Mouse (Mus musculus) ES-Bruce4 (cell line): ENCODE data around the gene Pcsk5. TPM values are rescaled to one million over a fixed set of nuclear protein-coding genes. Genes with fewer than 3 reads are reported as not detected.

Experiments used
- H3K27ac ChIP-seq: 2 replicates; pipeline ENCODE4 v1.5.1; 2012; ENCODE audit warnings: low read length, inconsistent platforms; ENCODE audit not compliant: insufficient read depth
- H3K27me3 ChIP-seq: 2 replicates; pipeline ENCODE4 v1.6.1; 2012; ENCODE audit warnings: mild to moderate bottlenecking, low read length, inconsistent platforms; ENCODE audit not compliant: control insufficient read depth, poor library complexity, insufficient read depth, severe bottlenecking
- H3K36me3 ChIP-seq: 2 replicates; pipeline ENCODE4 v1.6.1; 2012; ENCODE audit warnings: inconsistent platforms, mild to moderate bottlenecking, low read length, moderate library complexity; ENCODE audit not compliant: control insufficient read depth, poor library complexity, insufficient read depth, severe bottlenecking
- H3K4me1 ChIP-seq: one replicate; pipeline ENCODE4 v1.8.1; 2011; ENCODE audit warnings: low read length; ENCODE audit not compliant: control insufficient read depth, insufficient read depth
- H3K4me3 ChIP-seq: 2 replicates; pipeline ENCODE4 v1.5.1; 2011; ENCODE audit warnings: low read depth, mild to moderate bottlenecking, low read length
- H3K9ac ChIP-seq: 2 replicates; pipeline ENCODE4 v1.6.1; 2012; ENCODE audit warnings: low read depth, mild to moderate bottlenecking, inconsistent platforms; ENCODE audit not compliant: poor library complexity, severe bottlenecking
- H3K9me3 ChIP-seq: replicated peaks from 2 replicates; pipeline ENCODE4 v1.6.1; 2012; ENCODE audit warnings: mild to moderate bottlenecking, low read length, inconsistent platforms; ENCODE audit not compliant: control insufficient read depth, poor library complexity, insufficient read depth, severe bottlenecking
- CTCF ChIP-seq: IDR thresholded peaks from one replicate; pipeline ENCODE4 v1.8.1; 2011; ENCODE audit warnings: low read depth, low read length
- EP300 ChIP-seq: IDR thresholded peaks from 2 replicates; pipeline ENCODE4 v1.6.1; 2011; ENCODE audit warnings: low read depth, low read length; ENCODE audit not compliant: insufficient read depth
- POLR2A ChIP-seq: IDR thresholded peaks from one replicate; pipeline ENCODE4 v1.8.1; 2011; ENCODE audit warnings: low read length; ENCODE audit not compliant: insufficient read depth
- polyA plus RNA-seq: library from polyadenylated mRNA; stranded (reverse); fragments of >200 nt; gene quantifications from 2 replicates; pipeline ENCODE4 v1.2.4, GENCODE M21; 2011; ENCODE audit warnings: low read depth; ENCODE audit not compliant: missing spikeins, insufficient read depth, insufficient read length

Gene Pcsk5
- polyA plus RNA-seq, 1 experiment = 0.33 TPM

GRCm38 (mm10) chr19:17784401-17785192 lies 52.8 kb downstream of the Pcsk5 start:
- TF ChIP-seq EP300 (no peak), CTCF (no peak), POLR2A (no peak)
- no peaks in the 10 kb centered on the region for H3K9me3 ChIP-seq
- no peaks in the 10 kb centered on the region for H3K36me3 ChIP-seq
- H3K27me3 ChIP-seq = no peaks in the 10 kb centered on the region
- no peaks in the 10 kb centered on the region for H3K4me1 ChIP-seq
- H3K9ac ChIP-seq = no peak overlapping the region
- no peak overlapping the region for H3K27ac ChIP-seq
- H3K4me3 ChIP-seq = no peak overlapping the region

- no peaks in the 10 kb centered on the region for H3K36me3 ChIP-seq
- no peak for TF ChIP-seq EP300
- TF ChIP-seq CTCF = no peak
- no peak for TF ChIP-seq POLR2A
These were observed 54.2 kb downstream of the Pcsk5 start for GRCm38 (mm10) chr19:17783231-17783630.

GRCm38 (mm10) chr19:17781323-17781722 lies 56.1 kb downstream of the Pcsk5 start:
- Histone ChIP-seq H3K4me3 (no peak overlapping the region), H3K36me3 (no peaks in the 10 kb centered on the region), H3K27me3 (no peaks in the 10 kb centered on the region), H3K9me3 (no peaks in the 10 kb centered on the region), H3K9ac (no peak overlapping the region), H3K4me1 (no peaks in the 10 kb centered on the region), H3K27ac (no peak overlapping the region)
- TF ChIP-seq POLR2A (no peak), CTCF (no peak), EP300 (no peak)

More at GRCm38 (mm10) chr19:17783231-17783630, 54.2 kb downstream of the Pcsk5 start:
- H3K9me3 ChIP-seq = no peaks in the 10 kb centered on the region
- H3K27me3 ChIP-seq = no peaks in the 10 kb centered on the region
- H3K27ac ChIP-seq = no peak overlapping the region
- H3K9ac ChIP-seq = no peak overlapping the region
- no peak overlapping the region for H3K4me3 ChIP-seq
- no peaks in the 10 kb centered on the region for H3K4me1 ChIP-seq

- Histone ChIP-seq H3K4me1 (no peaks in the 10 kb centered on the region), H3K9ac (no peak overlapping the region), H3K36me3 (no peaks in the 10 kb centered on the region), H3K9me3 (no peaks in the 10 kb centered on the region), H3K4me3 (no peak overlapping the region), H3K27me3 (no peaks in the 10 kb centered on the region), H3K27ac (no peak overlapping the region)
- TF ChIP-seq CTCF (no peak), EP300 (no peak), POLR2A (no peak)
These were observed 61.5 kb downstream of the Pcsk5 start for GRCm38 (mm10) chr19:17775943-17776342.

- Histone ChIP-seq H3K27ac (no peak overlapping the region), H3K4me1 (no peaks in the 10 kb centered on the region), H3K9me3 (no peaks in the 10 kb centered on the region), H3K4me3 (no peak overlapping the region), H3K36me3 (no peaks in the 10 kb centered on the region), H3K9ac (no peak overlapping the region), H3K27me3 (no peaks in the 10 kb centered on the region)
- no peak for TF ChIP-seq EP300
- no peak for TF ChIP-seq CTCF
- no peak for TF ChIP-seq POLR2A
These were observed 62.3 kb downstream of the Pcsk5 start for GRCm38 (mm10) chr19:17775097-17775496.

DNA sequence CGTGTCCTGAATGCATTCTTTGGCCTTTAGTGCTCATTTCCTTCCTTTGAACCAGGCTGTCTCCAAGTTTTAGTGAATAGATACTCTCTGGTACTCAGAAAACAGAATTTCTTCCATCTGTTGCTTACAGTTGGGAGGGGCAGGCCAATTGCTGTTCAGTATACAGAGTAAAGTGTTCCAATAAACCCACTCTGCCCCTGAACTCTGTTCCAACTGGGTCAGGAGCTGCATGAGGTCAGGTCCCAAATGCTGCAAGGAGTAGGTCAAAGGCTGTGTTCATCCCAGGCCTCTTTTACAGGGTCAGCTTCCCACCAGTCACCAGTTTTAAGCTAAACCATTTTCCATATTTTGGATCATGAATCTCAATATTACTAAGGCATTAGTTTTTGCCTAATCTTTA lies 63.4 kb downstream of the Pcsk5 start:
- no peak for TF ChIP-seq CTCF
- TF ChIP-seq POLR2A = no peak
- no peak for TF ChIP-seq EP300
- Histone ChIP-seq H3K27ac (no peak overlapping the region), H3K9me3 (no peaks in the 10 kb centered on the region), H3K4me1 (no peaks in the 10 kb centered on the region), H3K9ac (no peak overlapping the region), H3K4me3 (no peak overlapping the region), H3K27me3 (no peaks in the 10 kb centered on the region), H3K36me3 (no peaks in the 10 kb centered on the region)
